Mouse (Mus musculus) ES-E14 (cell line): ENCODE data around the gene Lrrc4.

ENCODE experiments used
- HCFC1 ChIP-seq: IDR thresholded peaks from 2 replicates; pipeline ENCODE4 v1.6.1; 2012; ENCODE audit warnings: low read length, inconsistent platforms, borderline replicate concordance; ENCODE audit not compliant: insufficient read depth
- ZC3H11A ChIP-seq: IDR thresholded peaks from 2 replicates; pipeline ENCODE4 v1.6.1; 2012; ENCODE audit warnings: low read depth, mild to moderate bottlenecking, inconsistent platforms, low read length, borderline replicate concordance
- ZNF384 ChIP-seq: IDR thresholded peaks from 2 replicates; pipeline ENCODE4 v1.6.1; 2012; ENCODE audit warnings: low read depth, low read length, inconsistent platforms

DNA sequence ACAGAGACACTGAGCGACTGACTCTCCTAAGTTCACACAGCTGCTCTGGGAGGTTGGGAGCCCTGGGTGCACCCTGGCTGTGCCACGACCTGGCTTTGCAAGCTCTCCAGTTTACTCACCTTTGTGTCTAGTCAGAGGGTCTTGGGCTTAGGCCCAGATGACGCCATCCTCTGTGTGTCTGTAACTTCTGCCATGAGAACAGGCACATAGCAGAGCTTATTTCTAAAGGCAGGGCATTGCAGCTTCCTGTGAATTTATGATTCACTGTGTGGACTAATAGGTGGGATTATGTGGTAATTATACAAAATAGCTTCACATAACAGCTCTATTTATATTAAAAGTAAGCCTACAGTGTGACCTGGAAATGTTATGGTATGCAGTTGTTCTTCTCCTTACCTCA is 168.5 kb downstream of the Lrrc4 start:
- no peak for TF ChIP-seq ZC3H11A
- TF ChIP-seq ZNF384 = no peak
- TF ChIP-seq HCFC1 = no peak
